Mouse (Mus musculus): ENCODE results near the gene Gm6871.

GRCm38 (mm10) chr7:41512672-41513071 lies 60.8 kb downstream of the Gm6871 start:
- TF ChIP-seq GATA1 (IDR thresholded peaks at IDR 0.05; ENCODE audit: borderline replicate concordance, low read length), result no peak
- no peak for TF ChIP-seq FLI1 (IDR thresholded peaks at IDR 0.05; ENCODE audit: low read length)
